Mouse (Mus musculus) mouse embryonic stem cell (cell line): ENCODE measurements at regions not wholly inside any gene's neighbourhood (a gene's known extent, or its start where the extent isn't known, plus 50 kb on each side); places are given as distances from the start of the nearest gene placed in this dataset.

ENCODE experiments used
- in situ Hi-C, 2 experiments: fragments of 300-500 bp; cut with MboI; formaldehyde crosslinking; loops; 1 replicate in 1 of 2; 3 replicates in 1 of 2; pipeline ENCODE4 v1.14.3; 2019 to 2020; ENCODE audit warnings: low sequenced_read_pairs in 2 of 2, low pct_unique_long_range_greater_than_20kb in 1 of 2, mixed read lengths in 1 of 2; ENCODE audit not compliant: unreplicated experiment in 1 of 2

DNA sequence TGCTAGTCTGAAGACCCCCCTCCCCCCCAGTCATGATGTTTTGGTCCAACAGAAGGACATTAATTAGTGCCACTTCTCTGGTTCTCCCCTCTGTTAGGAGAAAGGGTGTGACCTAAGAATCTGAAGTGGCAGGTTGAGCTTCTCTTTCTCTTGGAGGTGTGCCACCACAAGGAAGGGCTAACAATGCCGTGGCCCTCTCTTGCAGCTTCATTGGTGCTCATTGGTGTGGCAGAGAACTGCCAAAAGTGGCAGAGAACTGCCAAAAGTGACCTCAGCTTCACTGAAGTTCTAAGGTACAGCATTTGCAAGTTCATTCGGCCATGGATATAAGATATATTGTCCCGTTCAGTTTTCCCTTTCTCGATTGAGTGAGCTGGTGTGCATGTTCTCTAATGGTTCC lies 123.7 kb downstream of the Csl start:
- in situ Hi-C loops, result loop anchor here (25.0 kb wide), 2 partner anchors 527 to 802 kb away; no protein-coding TSS in a partner anchor

- in situ Hi-C loops, result loop anchor here (25.0 kb wide), 2 partner anchors 523 to 798 kb away; no protein-coding TSS in a partner anchor
Measured at GRCm38 (mm10) chr10:99639022-99639421, 120.4 kb downstream of the Csl start.

DNA sequence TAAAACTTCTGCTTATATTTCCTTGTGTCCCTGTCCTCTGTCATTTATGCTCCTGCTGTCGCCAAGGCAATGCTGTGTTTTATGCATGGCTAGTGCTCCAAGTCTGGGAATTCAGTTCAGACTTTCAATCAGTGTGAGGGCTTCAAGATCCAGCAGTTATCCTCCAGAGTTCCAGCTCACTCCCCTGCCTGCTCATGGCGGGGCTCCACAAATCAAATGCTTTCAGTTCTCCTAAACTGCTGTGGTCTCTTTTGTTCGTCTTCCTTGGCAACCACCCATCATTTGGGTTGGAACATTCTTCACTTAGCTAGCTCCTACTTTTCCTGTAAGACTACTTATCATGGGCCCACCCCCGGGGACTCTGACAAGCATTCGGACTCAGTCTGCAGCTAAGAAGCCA lies 120.0 kb downstream of the Csl start:
- in situ Hi-C loops, result loop anchor here (25.0 kb wide), 2 partner anchors 523 to 798 kb away; no protein-coding TSS in a partner anchor

DNA sequence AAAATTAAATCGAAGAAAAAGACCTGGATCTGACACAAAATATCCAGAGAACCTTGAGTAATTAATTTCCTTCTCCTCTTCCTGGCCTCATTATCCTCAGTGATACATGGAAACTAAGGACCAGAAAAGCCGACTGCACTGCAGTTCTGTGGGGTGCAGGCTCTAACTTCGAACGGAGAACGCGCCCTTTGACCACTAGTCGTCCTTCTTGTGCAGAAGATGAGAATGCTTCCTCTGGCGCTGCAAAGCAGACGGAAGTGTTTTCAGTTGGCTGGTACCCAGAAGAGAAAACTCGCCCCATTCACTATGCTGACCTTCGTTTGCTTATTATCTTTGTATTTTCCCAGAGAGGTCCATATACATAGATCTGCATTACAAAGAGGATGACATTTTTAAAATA lies 117.7 kb downstream of the Csl start:
- in situ Hi-C loops, result loop anchor here (10.0 to 25.0 kb wide), 3 partner anchors 513 to 796 kb away; no protein-coding TSS in a partner anchor

DNA sequence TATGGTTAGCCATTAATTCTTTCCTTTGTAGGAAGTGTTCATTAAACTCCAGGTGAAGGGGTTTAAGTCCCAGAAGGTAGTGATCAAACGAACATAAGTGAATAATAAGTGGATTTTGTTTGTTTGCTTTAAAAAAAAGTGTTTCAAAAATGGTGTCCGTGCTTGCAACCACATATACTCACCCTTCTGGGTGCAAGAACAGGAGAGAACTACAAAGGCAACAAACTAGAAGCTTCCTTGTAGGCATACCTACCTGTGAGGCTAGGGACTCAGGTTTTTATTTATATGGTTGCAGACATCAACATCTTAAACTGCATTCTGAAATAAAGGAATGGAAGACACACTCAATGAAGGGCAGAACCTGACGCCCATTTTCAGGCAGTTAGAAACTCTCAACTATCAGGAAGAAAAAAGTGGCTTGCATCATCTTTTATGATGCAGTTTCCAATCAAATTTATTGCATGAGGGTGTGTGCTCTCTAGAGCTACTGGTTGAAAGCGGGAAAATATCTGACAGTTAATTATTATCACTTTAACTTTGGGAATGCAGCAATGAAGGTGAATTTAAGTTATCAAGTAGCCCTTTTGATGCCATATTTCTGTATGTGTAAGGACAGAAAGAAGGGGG lies 117.1 kb downstream of the Csl start:
- in situ Hi-C loops, result loop anchor here (10.0 to 25.0 kb wide), 3 partner anchors 512 to 795 kb away; no protein-coding TSS in a partner anchor

DNA sequence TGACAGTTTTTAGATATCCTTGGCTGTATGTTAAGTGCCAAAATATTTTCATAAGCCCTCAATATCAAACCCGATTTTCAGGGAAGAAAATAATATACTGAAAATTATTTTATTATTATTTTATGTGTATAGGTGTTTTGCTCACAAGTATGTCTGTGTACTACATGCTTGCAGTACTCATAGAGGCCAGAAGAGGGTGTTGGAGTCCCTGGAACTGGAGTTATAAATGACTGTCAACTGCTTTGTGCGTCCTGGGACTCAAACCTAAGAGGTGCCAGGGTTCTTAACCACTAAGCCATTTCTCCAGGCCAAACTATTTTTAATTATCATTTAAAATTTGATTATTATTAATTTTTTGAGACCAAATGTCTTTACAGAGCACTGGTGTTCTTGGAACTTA lies 114.5 kb downstream of the Csl start:
- in situ Hi-C loops, result loop anchor here (10.0 to 25.0 kb wide), 3 partner anchors 510 to 792 kb away; no protein-coding TSS in a partner anchor

- in situ Hi-C loops, result no loop called here
Measured at GRCm38 (mm10) chr10:99652011-99652410, 107.4 kb downstream of the Csl start.

DNA sequence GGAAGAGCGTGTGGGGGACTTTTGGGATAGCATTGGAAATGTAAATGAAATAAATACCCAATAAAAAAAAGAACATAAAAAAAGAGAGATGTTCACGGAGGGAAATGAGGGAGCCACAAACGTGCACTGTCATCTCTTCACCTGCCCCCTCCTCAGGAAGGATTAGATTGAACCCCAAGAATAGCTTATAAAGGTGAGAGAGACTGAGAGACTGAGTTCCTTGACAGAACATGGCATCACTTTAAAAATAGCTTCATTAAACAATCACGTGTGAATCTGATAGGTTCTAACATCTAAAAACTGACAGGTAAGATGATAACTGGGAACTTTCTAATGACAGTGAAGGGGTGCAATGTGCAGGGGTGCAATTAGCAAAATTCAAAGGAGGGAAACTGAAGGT lies 105.2 kb downstream of the Csl start:
- in situ Hi-C loops, result no loop called here

DNA sequence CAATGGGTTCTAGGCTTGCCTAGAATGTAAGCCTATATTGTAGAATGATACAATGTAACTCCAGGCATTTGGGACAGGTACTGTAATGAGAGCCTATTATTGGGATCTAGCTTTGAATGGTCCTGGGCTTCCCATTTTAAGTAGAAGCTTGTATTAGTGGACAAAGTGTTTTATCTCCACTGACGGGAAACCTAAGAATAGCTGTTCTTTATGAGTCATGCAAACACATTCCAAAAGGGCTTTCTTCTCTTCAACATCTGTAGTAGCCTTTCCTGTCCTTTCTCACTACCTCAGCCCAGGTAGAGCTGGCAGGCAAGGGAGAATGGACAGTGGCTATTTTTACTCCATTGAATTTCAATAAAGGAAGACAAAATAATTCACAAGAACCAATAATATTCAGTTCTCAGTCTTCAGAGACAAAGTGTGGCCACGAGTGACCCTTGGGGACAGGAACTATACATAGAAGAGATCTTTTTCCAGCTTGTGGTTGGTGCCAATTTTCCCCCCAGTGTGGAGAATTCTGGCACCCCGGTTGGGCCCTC lies 82.8 kb downstream of the Csl start:
- in situ Hi-C loops, result no loop called here

DNA sequence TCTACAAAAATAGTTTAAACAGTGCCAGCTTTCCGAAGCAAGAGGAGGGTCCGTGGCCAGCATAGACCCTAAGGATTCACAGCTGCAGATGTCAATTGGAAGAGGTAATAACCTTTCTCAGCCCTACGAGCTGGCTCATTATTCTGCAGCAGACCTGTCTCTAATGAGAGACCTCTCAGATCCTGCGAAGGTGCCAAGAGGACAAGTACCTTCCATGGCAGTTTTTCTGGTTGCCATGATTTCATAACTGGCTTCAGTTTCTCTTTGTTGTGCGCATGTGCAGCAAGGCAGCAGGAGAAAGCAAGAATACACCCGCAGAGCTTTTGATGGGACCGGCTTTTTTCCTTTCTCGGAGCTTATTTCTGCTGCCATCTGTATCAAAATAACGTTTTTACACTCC lies 81.4 kb downstream of the Csl start:
- in situ Hi-C loops, result no loop called here

DNA sequence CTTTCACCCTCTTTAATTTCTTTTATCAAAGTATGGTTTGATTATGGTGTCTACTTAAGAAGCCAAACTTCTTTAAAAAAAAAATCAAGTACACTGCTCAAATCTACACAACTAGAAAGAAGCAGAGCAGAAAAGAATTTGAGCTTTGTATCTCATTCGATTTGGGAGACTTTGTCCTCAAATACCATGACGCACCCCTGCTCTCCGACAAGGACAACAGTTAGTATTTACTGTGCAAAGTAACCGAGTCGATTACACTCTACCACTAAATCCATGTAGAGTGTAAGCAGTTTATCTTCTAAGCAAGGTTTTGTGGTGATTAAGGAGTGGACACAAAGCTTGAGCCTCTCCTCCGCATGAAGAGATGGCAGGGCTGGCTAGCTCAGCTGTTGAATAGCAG lies 79.6 kb downstream of the Csl start:
- in situ Hi-C loops, result no loop called here

DNA sequence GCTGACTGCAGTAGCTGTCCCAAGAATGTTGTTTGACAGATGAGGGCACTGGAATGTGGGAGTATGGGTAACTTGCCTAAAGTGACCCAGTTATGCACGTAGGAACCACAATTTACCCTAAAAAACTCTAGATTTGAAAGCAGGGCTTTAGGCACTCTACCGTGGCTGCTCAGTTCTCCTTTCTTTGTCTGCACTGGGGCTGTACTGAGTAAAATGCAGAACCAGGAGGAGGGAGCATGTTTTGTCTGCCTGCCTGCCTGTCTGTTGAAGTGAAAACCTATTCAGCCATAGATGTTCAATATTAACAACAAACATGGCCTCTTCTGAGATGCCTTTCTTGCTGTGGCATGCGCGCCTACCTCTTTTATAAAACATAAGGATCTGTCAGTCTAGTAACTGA lies 77.5 kb downstream of the Csl start:
- in situ Hi-C loops, result no loop called here

DNA sequence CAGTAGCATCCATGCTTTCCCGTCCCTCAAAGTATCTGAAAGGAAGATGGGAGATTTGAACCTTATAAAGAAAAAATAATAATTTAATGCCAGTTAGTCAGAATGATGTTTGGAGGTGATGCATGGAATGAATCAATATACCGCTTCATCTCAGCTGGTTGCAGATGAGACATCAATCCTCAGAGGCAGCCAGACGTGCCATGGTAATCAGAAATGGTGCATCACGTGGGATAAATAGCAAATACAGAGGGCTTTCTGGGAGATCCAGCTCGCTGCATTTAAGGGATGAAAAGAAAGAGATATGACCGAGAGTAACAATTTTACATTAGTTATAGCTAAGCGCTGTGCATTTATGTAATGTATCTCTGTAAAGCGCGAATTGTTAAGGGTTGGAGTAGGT lies 77.1 kb downstream of the Csl start:
- in situ Hi-C loops, result no loop called here

GRCm38 (mm10) chr10:99683310-99683709 lies 76.1 kb downstream of the Csl start:
- in situ Hi-C loops, result no loop called here

GRCm38 (mm10) chr10:99685911-99686310 lies 73.5 kb downstream of the Csl start:
- in situ Hi-C loops, result no loop called here

- in situ Hi-C loops, result no loop called here
Measured at GRCm38 (mm10) chr10:99687011-99687410, 72.4 kb downstream of the Csl start.

GRCm38 (mm10) chr10:99697696-99698095 lies 61.8 kb downstream of the Csl start:
- in situ Hi-C loops, result no loop called here

GRCm38 (mm10) chr10:99699498-99699897 lies 60.0 kb downstream of the Csl start:
- in situ Hi-C loops, result no loop called here

DNA sequence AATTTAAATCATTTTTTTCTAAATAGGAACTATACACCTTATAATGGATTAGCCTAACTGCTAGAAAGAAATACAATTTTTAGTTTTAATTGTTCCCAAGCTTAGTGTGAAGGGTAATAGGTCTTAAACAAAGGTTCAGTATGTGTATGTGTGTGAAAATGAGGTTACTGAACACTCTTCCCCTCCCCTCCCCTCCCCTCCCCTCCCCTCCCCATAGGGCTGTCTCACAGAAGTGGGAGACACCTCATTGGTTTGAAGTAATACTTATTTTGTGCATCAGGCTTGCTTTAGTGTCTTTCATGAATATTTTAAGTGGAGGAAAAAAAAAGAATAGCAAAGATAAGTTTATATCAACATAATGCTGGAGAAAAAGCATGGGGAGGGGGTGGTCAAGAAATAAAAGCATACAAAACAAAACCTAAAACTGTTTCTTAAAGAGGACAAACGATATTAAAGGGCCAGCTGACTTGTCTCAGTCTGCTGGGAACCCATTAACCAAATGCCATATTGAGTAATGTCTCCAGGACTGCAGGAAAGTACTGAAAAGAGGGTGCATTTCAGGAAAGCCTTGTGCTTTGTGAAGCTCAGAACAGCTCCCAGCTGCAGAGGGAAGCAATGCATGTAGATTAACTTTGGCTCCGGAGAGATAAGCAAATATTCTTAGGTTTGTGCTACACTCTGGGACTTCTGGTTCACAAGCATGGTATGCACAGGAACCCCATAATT lies 59.2 kb downstream of the Csl start:
- in situ Hi-C loops, result no loop called here
